Mouse (Mus musculus) bone marrow macrophage, adult 2 months (primary cell): ENCODE data around the gene Pla2g12a.

Experiments used
- CTCF ChIP-seq: IDR thresholded peaks from 2 replicates; pipeline ENCODE4 v1.5.1; 2012; ENCODE audit warnings: low read depth, mild to moderate bottlenecking, low read length, moderate library complexity
- POLR2A ChIP-seq: IDR thresholded peaks from 2 replicates; pipeline ENCODE4 v1.6.1; 2012; ENCODE audit warnings: mild to moderate bottlenecking, low read depth, low read length, borderline replicate concordance

DNA sequence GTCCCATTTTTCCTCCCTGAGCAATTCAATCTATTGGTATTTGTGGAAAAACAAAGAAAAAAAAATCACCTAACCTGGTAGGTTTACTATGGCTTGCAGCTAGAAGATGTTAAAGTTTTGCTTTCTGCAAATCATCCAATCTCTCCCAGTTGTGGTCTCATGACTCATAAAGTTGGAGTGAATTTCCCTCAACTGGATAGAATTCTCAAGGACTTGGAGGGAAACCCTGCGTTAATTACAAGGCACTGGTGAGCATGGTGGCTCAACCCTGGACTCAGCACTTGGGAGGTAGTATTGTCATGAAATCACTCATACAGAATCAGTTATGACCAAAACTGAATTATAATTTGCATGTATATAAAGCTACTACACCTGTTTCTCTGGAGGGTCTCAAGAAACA lies 62.9 kb downstream of the Pla2g12a start:
- TF ChIP-seq CTCF, result no peak
- TF ChIP-seq POLR2A, result no peak
